Mouse (Mus musculus): ENCODE measurements around the gene Tmem18.

The Tmem18 gene

DNA sequence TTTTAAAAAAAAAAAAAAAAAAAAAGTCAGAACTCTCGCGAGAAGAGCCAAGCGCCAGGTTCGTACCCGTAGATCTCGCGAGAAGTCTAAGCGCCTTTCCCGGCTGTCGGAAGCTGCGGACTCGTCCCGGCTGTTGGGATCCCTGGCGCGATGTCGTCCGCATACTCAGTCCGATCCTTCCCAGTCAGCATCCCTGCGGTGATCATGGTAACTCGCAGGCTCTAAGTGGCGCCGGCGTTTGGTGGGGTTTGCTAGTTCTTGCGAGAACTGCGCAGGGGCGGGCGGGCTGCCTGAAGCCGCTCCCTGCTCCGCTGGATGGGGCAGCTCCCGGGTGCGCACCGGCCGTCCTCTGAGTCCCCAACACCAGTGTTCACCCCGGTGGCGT lies at the start of gene Tmem18:
TSS of gene Tmem18 (plus strand) at position 71 of the 385 bp plus-strand sequence.
- peak; percentile 78 for DNase-seq (ENCODE audit: low spot score)

DNA sequence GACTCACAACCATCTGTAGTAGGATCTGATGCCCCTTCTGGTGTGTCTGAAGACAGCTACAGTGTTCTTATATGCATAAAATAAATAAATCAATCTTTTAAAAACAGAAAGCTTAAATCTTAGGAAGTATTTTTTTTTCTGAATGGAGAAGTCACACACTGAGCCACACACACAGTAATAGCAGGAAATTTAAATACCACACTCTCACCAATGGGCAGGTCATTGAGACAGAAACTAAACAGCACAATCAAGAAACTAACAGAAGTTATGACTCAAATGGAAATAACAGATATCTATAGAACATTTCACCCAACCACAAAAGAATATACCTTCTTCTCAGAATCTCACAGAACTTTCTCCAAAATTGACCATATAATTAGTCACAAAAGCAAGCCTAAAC lies 26.9 kb upstream of the Tmem18 start:
- DNase-seq (ENCODE audit: low spot score) = no peak

DNA sequence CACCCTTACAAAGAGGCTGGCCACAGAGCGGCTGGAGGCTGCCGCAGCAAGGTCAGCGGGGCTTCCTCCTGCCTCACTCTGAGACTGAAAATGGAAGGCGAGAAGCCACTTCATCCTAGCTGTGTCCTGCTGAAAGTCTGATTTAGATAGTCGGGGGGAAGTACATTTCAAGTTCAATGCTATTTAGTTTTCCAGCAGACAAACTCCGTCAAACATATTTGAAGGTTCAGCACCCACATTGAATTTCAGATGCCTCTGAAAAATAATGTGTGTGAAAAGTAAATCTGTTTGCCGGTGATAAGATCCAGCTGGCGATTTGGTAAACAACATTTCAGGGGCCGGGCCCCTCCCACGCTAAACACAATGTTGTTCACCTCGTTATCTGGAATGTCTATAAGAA lies 22.8 kb upstream of the Tmem18 start:
- no peak for DNase-seq (ENCODE audit: low spot score)

DNA sequence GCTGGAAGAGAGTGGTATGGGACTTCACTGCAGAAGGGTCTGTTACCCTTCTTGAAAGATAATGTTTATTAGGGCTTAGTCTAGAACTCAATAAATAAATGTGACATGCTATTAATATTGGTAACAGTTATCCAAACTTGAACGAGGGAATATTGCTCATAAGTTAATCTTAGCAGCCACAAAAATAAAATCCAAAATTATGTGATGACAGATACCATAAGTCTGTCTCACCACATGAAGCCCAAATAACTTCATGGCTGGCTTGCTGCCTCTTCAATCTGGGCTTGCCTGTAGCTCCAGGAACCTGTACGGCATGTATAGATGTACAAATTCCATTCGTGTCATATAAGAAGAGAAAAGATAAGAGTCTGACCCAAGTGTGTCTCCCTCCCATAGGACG lies 12.2 kb upstream of the Tmem18 start:
- DNase-seq (ENCODE audit: low spot score) = no peak

DNA sequence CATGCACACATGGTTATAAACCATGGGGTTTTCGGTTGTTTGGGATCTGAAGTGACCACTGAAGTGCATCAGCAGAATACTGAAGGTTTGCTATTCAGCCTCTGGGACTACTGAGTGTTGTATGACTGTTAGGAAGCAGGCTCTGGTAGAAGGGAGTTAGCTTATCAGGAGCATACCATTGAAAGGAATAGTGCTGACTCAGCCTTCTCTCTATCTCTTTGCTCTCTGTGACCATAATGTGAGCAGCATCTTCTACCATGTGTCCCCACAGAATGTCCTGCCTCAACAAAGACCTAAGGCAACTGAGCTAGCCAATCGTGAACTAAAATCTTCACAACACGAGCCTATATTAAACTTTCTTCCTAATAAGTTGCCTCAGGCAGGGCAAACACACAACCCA lies 8.3 kb upstream of the Tmem18 start:
- DNase-seq (ENCODE audit: low spot score) = no peak

DNA sequence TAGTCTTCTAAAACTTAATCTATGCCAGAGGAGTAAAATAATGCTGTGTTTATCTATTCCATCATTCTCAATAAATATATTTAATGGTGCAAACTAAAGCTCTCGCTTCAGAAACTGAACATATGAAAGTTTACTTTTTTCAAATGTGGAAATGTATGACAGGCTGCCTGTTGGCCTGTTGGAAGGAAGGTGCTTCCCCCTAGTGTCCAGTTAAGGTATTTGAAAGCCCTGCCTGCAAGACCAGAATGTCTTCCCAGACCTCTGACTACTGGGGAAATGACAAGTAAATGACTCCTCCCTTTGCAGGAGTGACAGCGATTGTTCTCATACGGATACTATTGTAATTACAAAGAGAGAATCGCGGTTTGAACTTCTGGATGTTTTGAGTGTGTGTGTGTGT lies 6.2 kb upstream of the Tmem18 start:
- no peak for DNase-seq (ENCODE audit: low spot score)

DNA sequence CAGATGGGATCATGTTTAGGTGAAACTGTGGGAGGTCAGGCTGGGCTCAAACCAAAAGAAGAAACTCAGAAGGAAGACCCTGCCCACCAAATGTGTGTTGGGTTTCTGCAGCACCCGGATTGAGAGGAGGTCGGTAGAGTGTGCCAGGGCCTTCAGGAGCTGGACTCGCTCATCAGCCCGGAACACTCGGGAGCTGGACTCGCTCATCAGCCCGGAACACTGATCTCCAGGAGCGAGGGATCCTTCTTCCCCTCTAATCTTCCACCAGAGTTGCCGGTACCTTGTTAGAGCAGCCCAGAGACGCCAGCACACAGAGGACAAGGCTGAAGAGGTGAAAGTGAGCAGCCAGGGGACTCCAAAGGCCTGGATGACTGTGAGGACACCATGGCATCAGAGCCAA lies 2.9 kb upstream of the Tmem18 start:
- no peak for DNase-seq (ENCODE audit: low spot score)

DNA sequence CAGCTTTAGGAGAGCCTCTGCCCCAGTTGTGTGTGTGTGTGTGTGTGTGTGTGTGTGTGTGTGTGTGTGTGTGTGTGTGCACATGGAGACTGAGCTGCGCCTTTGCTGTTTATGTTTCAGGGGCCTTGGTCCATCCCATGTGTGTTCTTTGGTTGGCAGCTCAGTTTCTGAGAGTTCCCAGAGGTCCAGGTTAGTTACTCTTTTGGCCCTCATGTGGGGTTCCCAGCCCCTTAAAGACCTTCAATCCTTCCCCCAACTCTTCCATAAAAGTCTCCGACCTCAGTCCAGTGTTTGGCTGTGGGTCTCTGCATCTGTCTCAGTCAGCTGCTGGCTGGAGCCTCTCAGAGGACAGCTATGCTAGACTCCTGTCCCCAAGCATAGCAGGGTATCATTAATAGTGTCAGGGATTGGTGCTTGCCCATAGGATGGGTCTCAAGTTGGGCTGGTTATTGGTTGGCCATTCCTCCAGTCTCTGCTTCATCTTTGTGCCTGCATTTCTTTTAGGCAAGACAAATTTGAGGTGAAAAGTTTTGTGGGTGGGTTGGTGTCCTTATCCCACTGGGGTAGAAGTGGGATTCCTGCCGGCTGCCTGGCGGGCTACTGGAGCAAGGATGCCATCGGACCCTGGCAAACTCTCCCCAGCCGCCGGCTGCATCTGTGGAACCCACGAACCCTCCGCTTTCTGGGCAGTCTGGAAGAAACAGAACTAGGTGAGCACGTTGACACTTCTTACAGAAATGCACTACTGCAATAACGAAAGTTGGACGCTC lies 455 bp upstream of the Tmem18 start:
- DNase-seq (ENCODE audit: low spot score) = peak; percentile 31

DNA sequence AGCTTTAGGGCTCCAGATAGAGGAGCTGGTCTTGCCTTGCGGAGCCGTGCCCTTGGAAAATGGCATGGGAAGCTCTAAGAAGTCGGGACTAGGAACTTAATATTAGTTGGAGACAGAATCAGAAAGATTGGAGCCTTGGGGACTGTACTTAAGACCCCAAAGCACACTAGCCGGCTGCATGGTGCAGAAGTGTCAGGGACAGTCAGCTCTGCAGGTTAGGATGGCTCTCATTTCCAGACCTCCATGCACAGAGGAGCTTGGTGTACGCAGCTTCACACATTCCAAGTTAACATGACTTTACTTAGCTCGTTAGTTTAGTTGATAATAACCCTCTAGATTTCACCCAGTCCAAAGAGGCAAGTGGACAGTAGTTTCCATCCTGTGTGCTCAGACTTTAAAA lies 637 bp downstream of the Tmem18 start:
- DNase-seq (ENCODE audit: low spot score) = no peak

DNA sequence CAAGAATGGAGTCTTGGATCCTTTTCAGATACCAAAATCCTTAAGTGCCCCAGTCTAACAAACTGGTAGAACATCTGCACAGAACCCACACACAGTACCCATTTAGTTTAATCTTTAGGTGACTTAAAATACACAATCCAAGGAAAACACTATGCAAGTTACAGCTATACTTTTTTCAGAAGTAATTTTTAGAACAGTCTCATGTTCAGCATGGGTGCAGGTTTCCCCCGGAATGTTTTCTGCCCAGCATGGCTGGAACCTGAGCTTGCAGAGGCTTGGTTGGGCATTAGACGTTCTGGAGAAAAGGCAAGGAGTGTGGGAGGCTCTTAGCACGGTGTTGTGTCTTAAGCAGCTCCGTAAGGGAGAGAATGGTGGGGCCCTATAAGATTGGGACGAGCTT lies 7.6 kb downstream of the Tmem18 start:
- no peak for DNase-seq (ENCODE audit: low spot score)

DNA sequence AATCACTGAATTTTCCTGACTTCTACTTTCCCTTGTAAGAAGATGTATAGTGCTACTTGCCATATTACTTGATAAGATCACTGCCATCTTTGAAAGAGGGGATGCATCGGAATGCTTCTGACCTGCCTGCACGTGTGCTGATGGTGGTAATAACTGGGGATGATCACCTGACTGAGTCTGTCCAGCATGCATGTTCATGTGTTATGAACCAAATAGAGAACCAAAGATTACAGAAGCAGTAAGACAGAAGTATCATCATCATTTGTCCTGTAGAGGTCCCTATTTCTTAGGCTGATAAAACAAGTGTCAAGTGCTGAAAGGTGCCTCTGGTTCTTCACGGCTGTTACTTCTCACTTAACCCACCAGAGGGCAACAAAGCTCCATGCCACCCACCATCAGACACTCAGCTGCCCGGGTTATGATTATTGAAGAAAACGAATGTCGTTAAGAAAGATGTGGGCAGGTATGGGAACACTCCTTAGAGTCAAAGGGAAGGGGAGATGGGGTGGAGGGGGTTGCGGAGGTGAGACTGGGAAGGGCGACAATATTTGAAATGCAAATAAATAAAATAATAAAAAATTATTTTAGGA lies 12.7 kb downstream of the Tmem18 start:
- DNase-seq (ENCODE audit: low spot score) = no peak

DNA sequence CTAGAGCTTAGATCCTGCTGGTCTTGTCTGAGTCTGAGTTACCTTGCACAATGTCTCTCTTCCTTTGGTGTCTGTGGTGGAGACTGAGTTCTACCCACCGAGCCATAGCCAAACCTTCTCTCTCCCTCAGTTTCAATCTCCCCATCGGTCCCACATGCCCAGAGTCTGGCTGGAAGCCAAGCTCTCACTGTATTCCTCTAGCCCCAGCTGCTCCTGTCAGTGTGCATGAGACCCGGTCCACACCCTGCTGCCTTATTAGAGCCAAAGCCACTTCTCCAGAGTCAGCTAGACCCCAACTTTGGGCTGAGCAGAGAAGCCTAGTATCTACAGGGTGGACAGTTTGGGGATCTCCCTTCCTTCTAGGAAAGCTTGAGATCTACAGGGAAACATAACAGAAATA lies 14.7 kb downstream of the Tmem18 start:
- DNase-seq (ENCODE audit: low spot score) = no peak

DNA sequence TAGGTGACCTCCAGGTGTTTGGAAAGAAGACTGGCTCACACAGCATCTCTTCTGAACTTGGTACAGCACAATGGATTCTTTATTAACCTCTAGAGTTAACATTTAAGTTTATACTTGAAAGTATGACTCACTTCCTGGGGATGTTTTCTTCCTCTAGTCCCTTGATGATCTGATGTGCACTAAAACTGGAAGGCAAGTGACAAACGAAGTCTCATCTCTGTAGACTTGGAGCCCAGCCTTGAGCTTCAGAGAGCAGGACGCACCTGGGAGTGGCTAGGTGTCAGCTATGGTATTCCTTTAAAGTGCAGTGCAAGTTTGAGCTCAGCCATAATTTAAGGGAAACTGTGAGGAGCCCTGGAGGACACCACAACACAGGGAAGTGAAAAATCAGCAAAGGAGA lies 15.2 kb downstream of the Tmem18 start:
- DNase-seq (ENCODE audit: low spot score) = no peak

DNA sequence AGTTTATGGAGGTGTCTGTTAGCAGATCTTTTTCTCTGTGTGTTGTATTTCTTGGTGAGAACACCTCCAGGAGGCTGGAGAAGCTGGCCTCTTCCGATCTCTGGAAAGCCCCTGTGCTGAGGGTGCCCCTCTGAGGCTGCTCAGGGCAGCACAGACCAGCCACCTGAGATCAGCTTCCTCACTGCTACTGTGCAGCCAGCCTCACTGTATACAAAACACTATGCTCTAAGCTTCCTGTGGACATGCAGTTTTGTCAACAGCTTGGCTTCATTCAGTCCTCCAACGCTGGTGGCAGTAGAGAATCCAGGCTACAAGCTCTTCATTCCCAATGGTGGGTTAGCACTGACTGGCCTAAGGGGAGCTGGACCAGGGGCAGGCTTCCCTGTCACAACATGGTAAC lies 15.8 kb downstream of the Tmem18 start:
- no peak for DNase-seq (ENCODE audit: low spot score)

DNA sequence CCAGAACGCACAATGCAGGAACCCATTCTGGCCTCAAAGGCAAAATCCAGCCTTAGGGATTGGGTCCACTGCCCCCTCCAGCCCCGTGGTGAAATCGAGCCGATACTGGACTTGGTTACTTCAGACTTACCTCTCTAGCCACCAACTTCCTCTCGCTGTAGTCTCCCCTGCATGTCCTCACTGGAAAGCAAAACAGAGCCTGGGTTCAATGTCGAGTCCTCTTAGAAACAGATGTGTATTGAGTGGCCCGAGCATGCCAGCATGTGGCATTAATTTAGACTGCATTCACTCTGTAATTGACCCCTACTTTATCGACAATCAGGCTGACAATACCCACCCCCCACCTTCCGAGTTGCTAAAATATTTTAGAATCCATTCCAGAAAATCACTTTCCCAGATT lies 19.8 kb downstream of the Tmem18 start:
- no peak for DNase-seq (ENCODE audit: low spot score)

DNA sequence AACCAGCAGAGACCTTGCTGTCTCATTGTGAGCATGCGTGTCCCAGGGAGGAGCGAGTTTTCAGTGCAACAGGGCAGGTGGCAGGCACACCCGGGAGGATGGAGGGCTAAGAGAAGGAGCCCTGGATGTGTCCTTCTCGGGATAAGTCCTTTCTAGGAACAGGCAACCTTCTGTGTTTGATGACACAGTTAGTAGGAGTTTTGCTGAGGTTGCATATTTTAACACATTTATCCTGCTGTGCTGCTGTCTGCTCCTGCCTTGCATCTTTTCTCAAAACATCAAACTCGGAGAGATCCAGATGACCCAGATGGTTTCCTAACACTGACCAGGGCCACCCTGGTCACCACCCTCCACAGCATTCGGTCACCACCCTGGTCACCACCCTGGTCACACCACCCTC lies 20.6 kb downstream of the Tmem18 start:
- DNase-seq (ENCODE audit: low spot score) = no peak

DNA sequence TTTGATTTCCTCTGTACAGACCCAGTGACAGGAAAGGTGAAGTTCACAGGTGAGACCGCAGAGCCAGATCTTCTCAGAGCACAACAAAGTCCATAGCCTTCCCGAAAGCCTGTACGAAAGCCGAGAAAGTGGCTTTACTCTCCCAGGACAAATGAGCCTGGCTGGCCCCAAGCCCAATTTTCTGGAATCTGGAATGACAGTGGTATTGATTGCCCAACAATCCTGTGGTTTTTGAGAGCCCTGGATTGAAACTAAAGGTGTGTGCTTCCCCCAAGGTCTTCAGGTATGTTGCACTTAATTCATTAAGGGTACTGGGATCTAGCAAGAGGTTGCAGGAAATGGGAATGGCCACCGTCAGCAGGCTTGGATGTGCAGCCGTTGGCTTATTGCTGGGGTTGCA lies 21.7 kb downstream of the Tmem18 start:
- no peak for DNase-seq (ENCODE audit: low spot score)

DNA sequence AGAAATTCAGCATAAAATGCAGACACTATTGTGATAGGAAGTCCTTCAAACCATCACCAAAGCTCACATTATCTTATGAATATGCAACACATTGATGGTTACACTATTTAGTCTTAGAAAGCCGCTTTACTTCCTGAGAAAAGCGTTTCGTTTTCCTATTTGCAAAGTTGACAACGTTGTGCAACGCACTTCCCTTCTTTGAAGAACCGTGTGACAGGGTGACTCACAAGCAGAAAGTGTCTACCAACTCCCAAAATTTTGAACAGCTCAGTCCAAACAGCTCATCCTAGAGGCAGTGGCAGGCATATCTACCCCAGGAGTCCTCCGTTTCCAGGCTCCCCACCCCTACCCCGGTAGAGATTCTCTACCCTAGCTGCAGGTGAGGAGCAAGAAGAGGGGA lies 22.5 kb downstream of the Tmem18 start:
- DNase-seq (ENCODE audit: low spot score) = no peak

DNA sequence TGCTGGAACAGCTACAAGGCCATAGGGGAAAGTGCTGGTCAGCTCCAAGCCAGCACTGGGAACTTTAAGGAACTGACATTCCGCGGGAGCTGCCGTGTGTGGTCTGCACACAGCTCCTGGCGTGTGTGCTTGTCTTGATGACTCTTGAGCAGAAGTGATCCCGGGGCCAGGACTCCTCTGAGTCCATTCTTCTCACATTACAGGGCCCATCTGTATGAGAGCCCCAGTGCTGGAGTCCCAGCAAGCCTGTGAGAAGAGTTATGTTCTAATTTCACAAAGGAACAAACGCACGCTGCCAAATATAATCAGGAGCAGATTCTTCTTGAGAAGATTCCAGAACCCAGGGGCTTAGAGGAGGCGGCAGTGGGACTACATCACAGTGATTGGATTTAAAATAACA lies 34.2 kb downstream of the Tmem18 start:
- no peak for DNase-seq (ENCODE audit: low spot score)

DNA sequence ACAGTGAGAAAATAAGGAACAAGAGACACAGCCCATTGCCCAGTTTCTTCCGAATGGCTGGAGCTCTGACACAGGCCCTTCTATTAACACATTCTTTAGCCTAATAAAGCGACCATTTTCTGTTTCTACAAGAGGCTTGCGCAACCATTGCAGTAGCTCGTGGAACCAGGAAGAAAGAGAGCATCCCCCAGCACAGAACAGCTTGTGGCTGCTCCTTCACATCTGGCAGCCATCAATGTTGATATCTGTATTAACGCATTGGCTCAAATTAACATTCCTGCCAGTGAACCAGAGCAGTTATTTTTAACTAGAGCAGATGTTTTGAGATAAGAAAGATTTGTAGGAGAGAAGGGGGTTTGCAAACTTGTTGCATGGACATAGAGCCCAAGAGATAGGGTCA lies 44.2 kb downstream of the Tmem18 start:
- no peak for DNase-seq (ENCODE audit: low spot score)

DNA sequence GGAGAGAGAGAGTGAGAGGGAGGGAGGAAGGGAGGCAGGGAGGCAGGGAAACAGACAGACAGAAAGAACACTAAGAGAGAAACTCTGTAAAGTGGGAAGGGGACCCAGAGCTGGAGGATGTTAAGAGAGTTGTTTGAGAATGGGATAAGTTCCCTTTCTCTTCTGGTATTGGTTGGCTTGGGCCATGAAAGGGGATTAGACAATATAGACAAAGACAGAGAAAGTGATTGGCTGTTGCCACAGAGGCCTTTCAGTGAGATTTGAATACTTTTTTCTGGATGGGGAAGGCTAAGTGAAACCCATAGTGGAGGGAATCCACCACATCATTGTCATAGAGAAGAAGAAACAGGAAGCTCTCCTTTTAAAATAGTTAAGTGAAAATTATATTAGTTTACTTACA lies 50.3 kb downstream of the Tmem18 start:
- DNase-seq (ENCODE audit: low spot score) = no peak

Measured in ovary, postnatal 10 days (tissue).